Mouse (Mus musculus) ES-Bruce4 (cell line): Measurements from ENCODE around the gene Kalrn.

Source experiments
- CTCF ChIP-seq: IDR thresholded peaks from one replicate; pipeline ENCODE4 v1.8.1; 2011; ENCODE audit warnings: low read depth, low read length
- EP300 ChIP-seq: IDR thresholded peaks from 2 replicates; pipeline ENCODE4 v1.6.1; 2011; ENCODE audit warnings: low read depth, low read length; ENCODE audit not compliant: insufficient read depth
- POLR2A ChIP-seq: IDR thresholded peaks from one replicate; pipeline ENCODE4 v1.8.1; 2011; ENCODE audit warnings: low read length; ENCODE audit not compliant: insufficient read depth

- TF ChIP-seq POLR2A (no peak), CTCF (no peak), EP300 (no peak)
Measured at GRCm38 (mm10) chr16:34601954-34602353, 28.6 kb upstream of the Kalrn start.
